Mouse (Mus musculus) heart, embryonic 11.5 days (tissue): ENCODE data around the gene Olfr1260. TPM values are rescaled to one million over a fixed set of nuclear protein-coding genes. Genes with fewer than 3 reads are reported as not detected.

Experiments used
- ATAC-seq: fragments of 200-750 bp; cut with Nextera tagmentation; replicated peaks from 2 replicates; pipeline ENCODE4 v1.8.0; 2017; ENCODE audit warnings: moderate library complexity; ENCODE audit not compliant: insufficient number of reproducible peaks, low FRiP score, low TSS enrichment
- H3K27ac ChIP-seq: fragments of 300-500 bp; sonication (generic); 2 replicates; pipeline ENCODE4 v1.5.1; 2014; ENCODE audit warnings: mild to moderate bottlenecking, low read depth, low read length
- H3K27me3 ChIP-seq: fragments of 300-500 bp; sonication (generic); 2 replicates; pipeline ENCODE4 v1.6.1; 2014; ENCODE audit warnings: mild to moderate bottlenecking, low read length, mixed read lengths; ENCODE audit not compliant: control insufficient read depth, insufficient read depth
- H3K36me3 ChIP-seq: fragments of 300-500 bp; sonication (generic); 2 replicates; pipeline ENCODE4 v1.6.1; 2014; ENCODE audit warnings: mild to moderate bottlenecking, low read length, moderate library complexity, mixed read lengths; ENCODE audit not compliant: control insufficient read depth, insufficient read depth
- H3K4me1 ChIP-seq: fragments of 300-500 bp; sonication (generic); 2 replicates; pipeline ENCODE4 v1.6.1; 2014; ENCODE audit warnings: low read length; ENCODE audit not compliant: control insufficient read depth, insufficient read depth
- H3K4me2 ChIP-seq: fragments of 300-500 bp; sonication (generic); 2 replicates; pipeline ENCODE4 v1.6.1; 2014; ENCODE audit warnings: mild to moderate bottlenecking, moderate library complexity
- H3K4me3 ChIP-seq: fragments of 300-500 bp; sonication (generic); 2 replicates; pipeline ENCODE4 v1.5.1; 2014; ENCODE audit warnings: low read depth, low read length
- H3K9ac ChIP-seq: fragments of 300-500 bp; sonication (generic); 2 replicates; pipeline ENCODE4 v1.6.1; 2014; ENCODE audit warnings: mild to moderate bottlenecking, low read depth, low read length, moderate library complexity
- H3K9me3 ChIP-seq: fragments of 300-500 bp; sonication (generic); replicated peaks from 2 replicates; pipeline ENCODE4 v1.6.1; 2016; ENCODE audit warnings: low read length; ENCODE audit not compliant: control insufficient read depth
- WGBS: fragments of 180-500 bp; shearing (Covaris S2); extraction: QIAGEN DNeasy Blood & Tissue Kit; methylation state at CpG from one replicate; pipeline ENCODE4 v1.1.7; 2014; ENCODE audit not compliant: insufficient replicate concordance; 5-methylcytosine and 5-hydroxymethylcytosine counted together
- polyA plus RNA-seq: library from polyadenylated mRNA; unstranded; fragments of >200 nt; fragmentation: Nextera tagmentation; extraction: Ambion mirVana; gene quantifications from 2 replicates; pipeline ENCODE4 v1.2.1, GENCODE M21; 2014

The Olfr1260 gene
- not detected in 2 replicates for polyA plus RNA-seq

- Histone ChIP-seq H3K4me1 (no peaks in the 10 kb centered on the region), H3K27ac (no peak within 1 kb of the TSS), H3K9me3 (no peaks in the 10 kb centered on the region), H3K4me2 (no peak within 1 kb of the TSS), H3K4me3 (no peak within 1 kb of the TSS), H3K36me3 (no peaks in the 10 kb centered on the region), H3K27me3 (no peaks in the 10 kb centered on the region), H3K9ac (no peak within 1 kb of the TSS)
- no peak for ATAC-seq
- 71% methylated on average over 2 of the region's 2 CpGs for WGBS
Observed at GRCm38 (mm10) chr2:89974184-89974583, at the start of gene Olfr1260. Olfr1260 (plus strand) TSS chr2:89974340.

GRCm38 (mm10) chr2:89927009-89927408, 47.1 kb upstream of the Olfr1260 start, which contains the start of gene Olfr1258:
Olfr1258 (plus strand) TSS chr2:89927309.
- Histone ChIP-seq H3K36me3 (no peaks in the 10 kb centered on the region), H3K4me3 (no peak within 1 kb of the TSS), H3K9me3 (no peaks in the 10 kb centered on the region), H3K27ac (no peak within 1 kb of the TSS), H3K4me2 (no peak within 1 kb of the TSS), H3K27me3 (no peaks in the 10 kb centered on the region), H3K9ac (no peak within 1 kb of the TSS), H3K4me1 (no peaks in the 10 kb centered on the region)
- ATAC-seq = no peak

- Histone ChIP-seq H3K4me1 (no peaks in the 10 kb centered on the region), H3K27ac (no peak within 1 kb of the TSS), H3K36me3 (no peaks in the 10 kb centered on the region), H3K9me3 (no peaks in the 10 kb centered on the region), H3K9ac (no peak within 1 kb of the TSS), H3K4me3 (no peak within 1 kb of the TSS), H3K4me2 (no peak within 1 kb of the TSS), H3K27me3 (no peaks in the 10 kb centered on the region)
- 75% methylated on average over 5 of the region's 5 CpGs for WGBS
- ATAC-seq = no peak
Observed at GRCm38 (mm10) chr2:89948564-89948963, 25.6 kb upstream of the Olfr1260 start, which contains the start of gene Olfr1259. Olfr1259 (minus strand) TSS chr2:89948664.

GRCm38 (mm10) chr2:89977709-89978108, 3.6 kb downstream of the Olfr1260 start:
- H3K27me3 ChIP-seq = no peaks in the 10 kb centered on the region
- no peaks in the 10 kb centered on the region for H3K9me3 ChIP-seq
- H3K27ac ChIP-seq = no peak overlapping the region
- no peaks in the 10 kb centered on the region for H3K4me1 ChIP-seq
- no peak for ATAC-seq
- no peak overlapping the region for H3K4me3 ChIP-seq
- 81% methylated on average over 2 of the region's 2 CpGs for WGBS
- H3K9ac ChIP-seq = no peak overlapping the region
- H3K4me2 ChIP-seq = no peak overlapping the region
- no peaks in the 10 kb centered on the region for H3K36me3 ChIP-seq

- no peak within 1 kb of the TSS for H3K4me3 ChIP-seq
- no peaks in the 10 kb centered on the region for H3K27me3 ChIP-seq
- H3K4me1 ChIP-seq = no peaks in the 10 kb centered on the region
- no peaks in the 10 kb centered on the region for H3K36me3 ChIP-seq
- no peak within 1 kb of the TSS for H3K27ac ChIP-seq
- no peak within 1 kb of the TSS for H3K9ac ChIP-seq
- no peak within 1 kb of the TSS for H3K4me2 ChIP-seq
- no peak for ATAC-seq
- no peaks in the 10 kb centered on the region for H3K9me3 ChIP-seq
Observed at GRCm38 (mm10) chr2:89990921-89991320, 16.8 kb downstream of the Olfr1260 start, which contains the start of gene Olfr1261. Olfr1261 (plus strand) TSS chr2:89991221.

- Histone ChIP-seq H3K36me3 (no peaks in the 10 kb centered on the region), H3K27ac (no peak within 1 kb of the TSS), H3K27me3 (no peaks in the 10 kb centered on the region), H3K4me3 (no peak within 1 kb of the TSS), H3K9me3 (no peaks in the 10 kb centered on the region), H3K9ac (no peak within 1 kb of the TSS), H3K4me1 (no peaks in the 10 kb centered on the region), H3K4me2 (no peak within 1 kb of the TSS)
- ATAC-seq = no peak
Observed at GRCm38 (mm10) chr2:89999845-90000244, 25.7 kb downstream of the Olfr1260 start, which contains the start of gene Olfr1262. Olfr1262 (plus strand) TSS chr2:90000145.

- no peak for ATAC-seq
- Histone ChIP-seq H3K9ac (no peak within 1 kb of the TSS), H3K27ac (no peak within 1 kb of the TSS), H3K4me2 (no peak within 1 kb of the TSS), H3K9me3 (no peaks in the 10 kb centered on the region), H3K36me3 (no peaks in the 10 kb centered on the region), H3K4me1 (no peaks in the 10 kb centered on the region), H3K27me3 (no peaks in the 10 kb centered on the region), H3K4me3 (no peak within 1 kb of the TSS)
- 74% methylated on average over 2 of the region's 2 CpGs for WGBS
Observed at GRCm38 (mm10) chr2:90011831-90012230, 37.7 kb downstream of the Olfr1260 start, which contains the start of gene Olfr1263. Olfr1263 (plus strand) TSS chr2:90012131.

- no peak within 1 kb of the TSS for H3K9ac ChIP-seq
- WGBS = 70% methylated on average over 2 of the region's 2 CpGs
Observed at GRCm38 (mm10) chr2:90025477-90025876, 51.3 kb downstream of the Olfr1260 start, which contains the start of gene Olfr1264. Olfr1264 (minus strand) TSS chr2:90025577.

More at GRCm38 (mm10) chr2:90025477-90025876, 51.3 kb downstream of the Olfr1260 start, which contains the start of gene Olfr1264:
- no peaks in the 10 kb centered on the region for H3K9me3 ChIP-seq
- no peaks in the 10 kb centered on the region for H3K4me1 ChIP-seq
- no peak within 1 kb of the TSS for H3K27ac ChIP-seq
- no peaks in the 10 kb centered on the region for H3K27me3 ChIP-seq
- no peak for ATAC-seq
- H3K4me2 ChIP-seq = no peak within 1 kb of the TSS
- H3K4me3 ChIP-seq = no peak within 1 kb of the TSS
- H3K36me3 ChIP-seq = no peaks in the 10 kb centered on the region
